Mouse (Mus musculus): ENCODE results near the gene Rnf111. TPM values are rescaled to one million over a fixed set of nuclear protein-coding genes. Genes with fewer than 3 reads are reported as not detected.

Gene Rnf111
- polyA plus RNA-seq, 1 experiment from 2014 or later: 27.7 TPM

DNA sequence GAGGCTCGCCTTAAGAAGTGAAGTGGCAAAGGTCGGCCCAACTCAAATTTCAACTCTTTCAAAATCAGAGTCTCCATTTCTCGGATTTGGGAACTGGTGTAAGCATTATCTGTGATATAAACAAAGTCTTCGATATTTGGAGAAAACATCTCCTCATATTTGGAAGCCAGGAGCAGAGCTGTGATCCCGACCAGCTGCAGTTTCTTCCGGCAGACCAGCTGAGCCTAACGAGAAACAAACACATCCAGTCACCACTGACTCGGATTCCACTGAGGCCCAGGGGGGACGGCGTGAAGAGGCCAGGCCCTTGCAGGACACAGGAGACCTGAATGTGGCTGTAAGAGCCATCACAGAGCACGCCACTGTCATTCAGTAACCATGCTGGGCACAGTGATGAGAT lies 92.9 kb downstream of the Rnf111 start:
- WGBS: 78% methylated on average over 11 of the region's 11 CpGs

DNA sequence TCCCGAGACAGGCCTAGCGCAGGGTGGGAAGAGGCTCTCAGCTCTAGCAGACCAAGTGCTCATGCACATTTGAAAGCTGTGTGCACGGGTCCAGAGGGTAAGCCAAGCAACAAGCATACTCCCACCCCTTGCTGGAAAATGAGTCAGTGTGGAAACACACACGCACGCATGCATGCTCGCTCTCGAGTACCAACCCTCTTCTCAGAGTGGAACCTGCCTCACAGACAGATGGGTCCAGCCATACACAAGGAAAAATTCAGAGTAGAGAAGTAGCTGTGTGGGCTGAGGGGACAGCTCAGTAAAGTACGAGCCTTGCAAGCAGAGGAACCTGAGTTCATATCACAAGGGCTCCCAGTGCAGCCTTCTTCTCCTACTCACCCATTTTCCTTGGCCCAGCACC lies 93.8 kb downstream of the Rnf111 start:
- Histone ChIP-seq H3K27me3 (ENCODE audit: poor library complexity, severe bottlenecking) (no peaks in the 10 kb centered on the region), H3K36me3 (replicated peaks) (peaks cover 85% of the 10 kb centered on the region), H3K9me3 (no peaks in the 10 kb centered on the region), H3K4me3 (no peak overlapping the region), H3K4me1 (no peaks in the 10 kb centered on the region), H3K27ac (no peak overlapping the region)
- DNase-seq (ENCODE audit: extremely low spot score, low spot score): no peak
- WGBS: 95% methylated on average over 8 of the region's 8 CpGs

More for the DNA sequence above, 92.9 kb downstream of the Rnf111 start:
- H3K4me1 ChIP-seq: no peaks in the 10 kb centered on the region
- H3K4me3 ChIP-seq: no peak overlapping the region
- peaks cover 94% of the 10 kb centered on the region for H3K36me3 ChIP-seq (replicated peaks)
- H3K27ac ChIP-seq: no peak overlapping the region
- no peaks in the 10 kb centered on the region for H3K27me3 ChIP-seq (ENCODE audit: poor library complexity, severe bottlenecking)
- DNase-seq (ENCODE audit: extremely low spot score, low spot score): no peak
- no peaks in the 10 kb centered on the region for H3K9me3 ChIP-seq

- H3K27me3 ChIP-seq (ENCODE audit: poor library complexity, severe bottlenecking): no peaks in the 10 kb centered on the region
- H3K27ac ChIP-seq: no peak overlapping the region
- H3K4me1 ChIP-seq: no peaks in the 10 kb centered on the region
- H3K4me3 ChIP-seq: no peak overlapping the region
- H3K36me3 ChIP-seq (replicated peaks): peaks cover 77% of the 10 kb centered on the region
- no peak for DNase-seq (ENCODE audit: extremely low spot score, low spot score)
- WGBS: 92% methylated on average over 3 of the region's 3 CpGs
- H3K9me3 ChIP-seq: no peaks in the 10 kb centered on the region
Measured at GRCm38 (mm10) chr9:70408791-70409190, 94.7 kb downstream of the Rnf111 start.

- peaks cover 55% of the 10 kb centered on the region for H3K36me3 ChIP-seq (replicated peaks)
- no peak overlapping the region for H3K4me3 ChIP-seq
- H3K27ac ChIP-seq: no peak overlapping the region
- no peaks in the 10 kb centered on the region for H3K4me1 ChIP-seq
- DNase-seq (ENCODE audit: extremely low spot score, low spot score): no peak
- H3K9me3 ChIP-seq: no peaks in the 10 kb centered on the region
- 93% methylated on average over 3 of the region's 3 CpGs for WGBS
- H3K27me3 ChIP-seq (ENCODE audit: poor library complexity, severe bottlenecking): no peaks in the 10 kb centered on the region
Measured at GRCm38 (mm10) chr9:70406596-70406995, 96.9 kb downstream of the Rnf111 start.

- no peak overlapping the region for H3K4me3 ChIP-seq
- no peaks in the 10 kb centered on the region for H3K9me3 ChIP-seq
- no peaks in the 10 kb centered on the region for H3K27me3 ChIP-seq (ENCODE audit: poor library complexity, severe bottlenecking)
- no peak for DNase-seq (ENCODE audit: extremely low spot score, low spot score)
- WGBS: 95% methylated on average over 8 of the region's 8 CpGs
- H3K4me1 ChIP-seq: no peaks in the 10 kb centered on the region
- H3K36me3 ChIP-seq (replicated peaks): peaks cover 16% of the 10 kb centered on the region
- no peak overlapping the region for H3K27ac ChIP-seq
Measured at GRCm38 (mm10) chr9:70401937-70402539, 101.5 kb downstream of the Rnf111 start.

DNA sequence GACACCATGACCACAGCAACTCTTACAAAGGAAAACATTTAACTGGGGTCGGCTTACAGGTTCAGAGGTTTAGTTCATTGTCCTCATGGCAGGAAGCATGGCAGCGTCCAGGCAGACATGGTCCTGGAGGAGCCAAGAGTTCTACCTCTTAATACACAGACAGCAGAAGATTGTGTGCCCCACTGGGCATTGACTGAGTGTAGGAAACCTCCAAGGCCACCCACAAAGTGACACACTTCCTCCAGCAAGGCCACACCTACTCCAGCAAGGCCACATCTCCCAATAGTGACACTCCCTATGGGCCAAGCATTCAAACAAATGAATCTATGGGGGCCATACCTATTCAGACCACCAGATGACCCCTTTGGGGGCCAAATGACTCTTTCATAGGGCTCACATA lies 107.4 kb downstream of the Rnf111 start:
- no peak overlapping the region for H3K27ac ChIP-seq
- H3K36me3 ChIP-seq (replicated peaks): peaks cover 15% of the 10 kb centered on the region
- H3K27me3 ChIP-seq (ENCODE audit: poor library complexity, severe bottlenecking): no peaks in the 10 kb centered on the region
- 94% methylated on average over 2 of the region's 2 CpGs for WGBS
- no peaks in the 10 kb centered on the region for H3K9me3 ChIP-seq
- no peak overlapping the region for H3K4me3 ChIP-seq
- no peak for DNase-seq (ENCODE audit: extremely low spot score, low spot score)
- H3K4me1 ChIP-seq: peaks cover 4% of the 10 kb centered on the region

DNA sequence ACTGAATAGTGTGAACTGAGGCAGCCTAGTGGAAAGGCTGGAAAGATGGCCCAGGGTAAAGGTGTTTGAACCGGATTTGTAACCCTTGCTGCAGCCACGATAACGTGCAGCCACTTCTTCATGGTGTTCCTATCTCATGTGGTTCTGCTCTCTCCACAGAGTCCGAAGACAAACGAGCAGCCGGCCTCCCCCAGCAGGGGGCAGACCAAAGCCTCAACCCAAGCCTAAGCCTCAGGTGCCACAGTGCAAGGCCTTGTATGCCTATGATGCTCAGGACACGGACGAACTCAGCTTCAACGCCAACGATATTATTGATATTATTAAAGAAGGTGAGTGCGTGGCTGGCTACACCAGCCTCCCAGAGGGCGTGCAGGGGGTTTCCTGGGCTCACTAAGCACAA lies 107.9 kb downstream of the Rnf111 start:
- H3K27me3 ChIP-seq (ENCODE audit: poor library complexity, severe bottlenecking): no peaks in the 10 kb centered on the region
- H3K36me3 ChIP-seq (replicated peaks): peaks cover 15% of the 10 kb centered on the region
- no peaks in the 10 kb centered on the region for H3K9me3 ChIP-seq
- no peak for DNase-seq (ENCODE audit: extremely low spot score, low spot score)
- H3K27ac ChIP-seq: no peak overlapping the region
- no peak overlapping the region for H3K4me3 ChIP-seq
- WGBS: 83% methylated on average over 12 of the region's 12 CpGs
- peaks cover 4% of the 10 kb centered on the region for H3K4me1 ChIP-seq

DNA sequence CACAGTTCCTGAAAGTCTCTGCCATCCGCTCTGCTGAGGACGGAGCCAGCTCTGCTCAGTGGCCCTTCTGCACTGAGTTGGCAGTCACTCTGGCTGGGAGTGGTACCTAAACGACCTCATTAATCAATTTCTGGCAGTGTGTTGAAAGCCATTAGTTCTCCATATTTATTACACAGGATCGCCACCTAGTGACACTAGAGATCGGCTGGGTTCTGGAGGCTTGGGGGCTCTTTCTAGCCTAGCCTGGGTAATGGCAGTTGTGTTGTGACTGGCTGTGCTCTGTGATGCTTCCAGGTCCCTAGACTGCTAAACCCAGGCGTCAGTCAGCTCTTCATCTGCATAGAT lies 111.0 kb downstream of the Rnf111 start:
- DNase-seq (ENCODE audit: extremely low spot score, low spot score): peak; percentile 20
- Histone ChIP-seq H3K4me1 (peaks cover 4% of the 10 kb centered on the region), H3K4me3 (no peak overlapping the region), H3K27me3 (ENCODE audit: poor library complexity, severe bottlenecking) (no peaks in the 10 kb centered on the region), H3K9me3 (no peaks in the 10 kb centered on the region), H3K27ac (no peak overlapping the region), H3K36me3 (replicated peaks) (peaks cover 8% of the 10 kb centered on the region)
- WGBS: 37% methylated on average over 6 of the region's 6 CpGs

DNA sequence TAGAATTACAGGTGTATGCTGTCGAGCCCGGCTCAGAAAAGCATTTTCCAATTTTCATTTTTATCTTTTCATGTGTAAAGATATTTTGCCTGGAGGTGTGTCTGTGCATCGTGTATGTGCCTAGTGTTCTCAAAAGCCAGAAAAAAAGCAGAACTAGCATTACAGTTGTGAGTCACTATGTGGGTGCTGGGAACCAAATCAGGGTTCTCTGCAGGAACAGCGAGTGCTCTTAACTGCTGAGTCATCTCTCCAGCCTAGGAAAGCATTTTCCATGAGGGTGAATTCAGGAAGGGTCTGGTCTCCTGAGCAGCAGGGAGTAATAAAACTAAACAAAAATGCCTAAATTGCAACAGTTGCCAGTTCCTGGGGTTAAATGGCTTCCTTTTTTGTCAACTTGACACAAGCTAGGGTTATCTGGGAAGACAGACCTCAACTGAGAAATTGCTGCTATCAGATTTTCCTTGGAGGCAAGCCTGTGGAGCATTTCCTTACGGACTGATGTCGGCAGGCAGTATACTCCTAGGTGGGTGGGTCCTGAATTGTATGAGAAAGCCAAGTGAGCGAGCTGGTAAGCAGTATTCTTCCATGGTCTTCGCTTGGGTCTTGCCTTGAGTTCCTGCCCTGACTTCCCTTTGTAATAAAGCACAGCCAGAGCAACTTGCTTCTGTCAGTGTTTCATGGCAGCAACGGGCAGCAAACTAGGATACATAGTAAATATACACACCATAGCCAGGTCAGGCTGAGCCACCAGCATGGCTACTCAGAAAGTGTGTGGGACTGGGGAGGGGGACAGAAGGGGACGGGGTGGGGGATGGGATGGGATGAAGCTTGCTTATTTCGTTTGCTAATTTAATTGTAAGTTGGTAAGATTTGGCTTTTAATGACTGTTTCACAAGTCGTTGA lies 111.6 kb downstream of the Rnf111 start:
- 83% methylated on average over 12 of the region's 12 CpGs for WGBS
- Histone ChIP-seq H3K4me3 (no peak overlapping the region), H3K36me3 (replicated peaks) (peaks cover 8% of the 10 kb centered on the region), H3K9me3 (no peaks in the 10 kb centered on the region), H3K4me1 (peaks cover 4% of the 10 kb centered on the region), H3K27me3 (ENCODE audit: poor library complexity, severe bottlenecking) (no peaks in the 10 kb centered on the region), H3K27ac (no peak overlapping the region)
- DNase-seq (ENCODE audit: extremely low spot score, low spot score): no peak

DNA sequence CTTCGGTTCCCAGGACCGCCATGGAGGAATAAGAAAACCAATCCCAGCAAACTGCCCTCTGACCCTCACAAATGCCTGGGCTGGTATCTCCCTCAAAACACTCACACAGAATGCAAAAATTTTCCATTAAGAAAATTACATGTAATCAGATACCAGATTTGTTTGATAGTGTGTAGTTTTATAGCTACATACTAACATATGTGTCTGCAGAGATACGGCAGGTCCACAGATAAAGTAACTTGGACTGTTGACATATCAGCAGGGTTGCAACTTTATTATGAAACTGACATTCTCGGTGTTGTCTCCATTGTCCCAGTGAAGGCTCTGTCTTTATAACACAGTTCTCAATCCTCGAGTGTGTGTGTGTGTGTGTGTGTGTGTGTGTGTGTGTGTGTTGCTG lies 112.5 kb downstream of the Rnf111 start:
- no peak overlapping the region for H3K4me3 ChIP-seq
- no peaks in the 10 kb centered on the region for H3K9me3 ChIP-seq
- H3K27ac ChIP-seq: no peak overlapping the region
- no peak for DNase-seq (ENCODE audit: extremely low spot score, low spot score)
- 95% methylated on average over 5 of the region's 5 CpGs for WGBS
- peaks cover 4% of the 10 kb centered on the region for H3K4me1 ChIP-seq
- H3K36me3 ChIP-seq (replicated peaks): peaks cover 5% of the 10 kb centered on the region
- H3K27me3 ChIP-seq (ENCODE audit: poor library complexity, severe bottlenecking): no peaks in the 10 kb centered on the region

DNA sequence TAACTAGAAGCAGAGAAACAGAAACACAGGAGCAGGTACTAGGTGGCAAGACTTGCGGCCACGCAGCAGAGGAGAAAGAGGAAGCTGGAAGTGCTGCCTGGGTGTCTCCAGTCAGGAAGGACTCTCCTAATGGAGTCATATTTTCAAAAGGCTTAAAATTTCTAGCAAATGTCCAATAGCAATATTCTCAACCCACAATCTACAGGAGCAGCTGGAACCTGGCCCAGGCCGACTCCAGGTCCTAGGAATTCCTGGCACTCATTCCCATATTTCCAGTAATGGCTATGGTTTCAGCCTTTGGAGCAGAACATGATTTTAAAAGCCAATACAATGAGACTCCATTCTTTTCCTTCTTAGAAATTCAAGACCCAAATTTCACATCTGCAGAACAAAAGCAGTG lies 114.0 kb downstream of the Rnf111 start:
- 98% methylated on average over 3 of the region's 3 CpGs for WGBS
- Histone ChIP-seq H3K36me3 (replicated peaks) (peaks cover 4% of the 10 kb centered on the region; the same call in 1 of the 2 replicates), H3K27me3 (ENCODE audit: poor library complexity, severe bottlenecking) (no peaks in the 10 kb centered on the region), H3K4me3 (no peak overlapping the region), H3K9me3 (no peaks in the 10 kb centered on the region), H3K27ac (no peak overlapping the region), H3K4me1 (peaks cover 4% of the 10 kb centered on the region)
- no peak for DNase-seq (ENCODE audit: extremely low spot score, low spot score)

DNA sequence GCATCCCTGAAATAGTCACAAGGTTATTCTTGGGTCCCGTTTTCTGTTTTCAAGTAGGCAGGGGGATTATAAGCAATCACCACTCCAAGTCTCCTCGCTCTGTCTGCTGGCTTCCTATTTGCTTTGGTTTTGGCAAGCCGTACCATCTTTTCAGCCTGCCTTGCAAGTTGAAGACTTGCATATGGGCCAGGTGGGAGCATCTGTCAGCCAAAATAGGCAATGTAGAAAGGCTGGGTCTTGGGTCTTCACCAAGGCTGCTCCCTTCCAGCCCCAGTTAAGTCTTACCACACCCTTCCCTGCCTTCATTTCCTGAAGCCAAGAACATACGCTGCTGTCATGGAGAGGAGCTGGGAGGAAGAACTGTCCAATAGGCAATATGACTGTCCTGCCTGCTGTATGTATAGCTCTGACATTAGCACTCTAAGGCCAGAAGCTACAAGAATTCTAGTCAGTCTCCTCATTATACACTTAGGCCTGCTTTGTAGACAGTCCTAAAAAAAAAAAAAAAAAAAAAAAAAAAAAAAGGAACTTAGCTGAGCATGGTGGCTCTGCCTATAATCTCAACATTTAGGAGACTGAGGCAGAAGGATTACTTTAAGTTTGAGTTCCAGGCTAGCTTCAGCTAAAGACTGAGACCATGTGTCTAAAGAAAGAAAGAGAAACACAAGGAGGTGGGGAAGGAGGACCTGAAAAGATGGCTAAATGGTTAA lies 116.0 kb downstream of the Rnf111 start:
- Histone ChIP-seq H3K4me3 (no peak overlapping the region), H3K27me3 (ENCODE audit: poor library complexity, severe bottlenecking) (no peaks in the 10 kb centered on the region), H3K4me1 (peaks cover 4% of the 10 kb centered on the region), H3K36me3 (replicated peaks) (peaks cover 11% of the 10 kb centered on the region), H3K9me3 (no peaks in the 10 kb centered on the region), H3K27ac (no peak overlapping the region)
- no peak for DNase-seq (ENCODE audit: extremely low spot score, low spot score)
- 90% methylated on average over 4 of the region's 4 CpGs for WGBS
